Mouse (Mus musculus): ENCODE measurements around the gene Eif3g. TPM values are rescaled to one million over a fixed set of nuclear protein-coding genes. Genes with fewer than 3 reads are reported as not detected.

Gene Eif3g
- total RNA-seq, 2 experiments from 2014 or later, result 119 to 124 TPM

- DNase-seq (ENCODE audit: low spot score in 2 of 2), result no peak
- intact Hi-C loops (cut with DNase I), result no loop called here
Observed at GRCm38 (mm10) chr9:20890411-20890810, 8.0 kb downstream of the Eif3g start.

GRCm38 (mm10) chr9:20889185-20890141 is 9.0 kb downstream of the Eif3g start:
- intact Hi-C loops (cut with DNase I), result no loop called here

GRCm38 (mm10) chr9:20888386-20888765 is 10.0 kb downstream of the Eif3g start:
- intact Hi-C loops (cut with DNase I), result no loop called here
- no peak for DNase-seq (ENCODE audit: low spot score in 2 of 2)

More at GRCm38 (mm10) chr9:20889185-20890141, 9.0 kb downstream of the Eif3g start:
- DNase-seq (ENCODE audit: low spot score in 2 of 2), result no peak

GRCm38 (mm10) chr9:20887704-20888385 is 10.6 kb downstream of the Eif3g start, which contains the start of gene Ppan:
TSS of gene Ppan (plus strand) at chr9:20888175.
- peak; percentile 96 for DNase-seq (ENCODE audit: low spot score in 2 of 2)
- intact Hi-C loops (cut with DNase I), result no loop called here

- intact Hi-C loops (cut with DNase I), result no loop called here
- DNase-seq (ENCODE audit: low spot score in 2 of 2), result no peak
Observed at GRCm38 (mm10) chr9:20887191-20887590, 11.2 kb downstream of the Eif3g start.

GRCm38 (mm10) chr9:20886563-20886962 is 11.9 kb downstream of the Eif3g start:
- intact Hi-C loops (cut with DNase I), result no loop called here
- no peak for DNase-seq (ENCODE audit: low spot score in 2 of 2)

GRCm38 (mm10) chr9:20879097-20879792 is 19.2 kb downstream of the Eif3g start, which contains the start of gene Angptl6:
TSS of gene Angptl6 (minus strand) at chr9:20879727.
- intact Hi-C loops (cut with DNase I), result no loop called here
- DNase-seq (ENCODE audit: low spot score in 2 of 2), result no peak

- intact Hi-C loops (cut with DNase I), result no loop called here
- no peak for DNase-seq (ENCODE audit: low spot score in 2 of 2)
Observed at GRCm38 (mm10) chr9:20878710-20879065, 19.7 kb downstream of the Eif3g start.

GRCm38 (mm10) chr9:20878041-20878709 is 20.2 kb downstream of the Eif3g start:
- intact Hi-C loops (cut with DNase I), result no loop called here

GRCm38 (mm10) chr9:20877118-20878040 is 21.0 kb downstream of the Eif3g start:
- DNase-seq (ENCODE audit: low spot score in 2 of 2), result no peak
- intact Hi-C loops (cut with DNase I), result no loop called here

More at GRCm38 (mm10) chr9:20878041-20878709, 20.2 kb downstream of the Eif3g start:
- DNase-seq (ENCODE audit: low spot score in 2 of 2), result peak; percentile 100

GRCm38 (mm10) chr9:20876318-20877117 is 21.9 kb downstream of the Eif3g start:
- DNase-seq (ENCODE audit: low spot score in 2 of 2), result no peak
- intact Hi-C loops (cut with DNase I), result no loop called here

- peak in 1 of 2 experiments; percentile 66 for DNase-seq (ENCODE audit: low spot score in 2 of 2)
- intact Hi-C loops (cut with DNase I), result no loop called here
Observed at GRCm38 (mm10) chr9:20875021-20875790, 23.2 kb downstream of the Eif3g start.

- no peak for DNase-seq (ENCODE audit: low spot score in 2 of 2)
- intact Hi-C loops (cut with DNase I), result no loop called here
Observed at GRCm38 (mm10) chr9:20873521-20873920, 24.9 kb downstream of the Eif3g start.

GRCm38 (mm10) chr9:20872991-20873390 is 25.4 kb downstream of the Eif3g start:
- intact Hi-C loops (cut with DNase I), result no loop called here
- no peak for DNase-seq (ENCODE audit: low spot score in 2 of 2)

- intact Hi-C loops (cut with DNase I), result no loop called here
- no peak for DNase-seq (ENCODE audit: low spot score in 2 of 2)
Observed at GRCm38 (mm10) chr9:20870211-20871173, 27.9 kb downstream of the Eif3g start.

GRCm38 (mm10) chr9:20869246-20869645 is 29.2 kb downstream of the Eif3g start:
- no peak for DNase-seq (ENCODE audit: low spot score in 2 of 2)
- intact Hi-C loops (cut with DNase I), result no loop called here

Data from left cerebral cortex, postnatal 14 days (tissue).